Mouse (Mus musculus) small intestine, adult 2 months (tissue): Measurements from ENCODE around the gene Yipf1. TPM values are rescaled to one million over a fixed set of nuclear protein-coding genes. Genes with fewer than 3 reads are reported as not detected.

Source experiments
- H3K27ac ChIP-seq: fragments of 200-500 bp; 2 replicates; pipeline ENCODE4 v1.5.1; 2012; ENCODE audit warnings: low read depth, low read length, control low read depth, inconsistent platforms; ENCODE audit not compliant: insufficient read depth
- H3K27me3 ChIP-seq: fragments of 200-500 bp; 2 replicates; pipeline ENCODE4 v1.6.1; 2012; ENCODE audit warnings: mild to moderate bottlenecking, moderate library complexity, low read length, inconsistent platforms; ENCODE audit not compliant: control insufficient read depth, insufficient read depth
- H3K36me3 ChIP-seq: fragments of 200-500 bp; 2 replicates; pipeline ENCODE4 v1.6.1; 2012; ENCODE audit warnings: mild to moderate bottlenecking, low read length, control low read depth, inconsistent platforms; ENCODE audit not compliant: control insufficient read depth, insufficient read depth
- H3K4me1 ChIP-seq: fragments of 200-500 bp; 2 replicates; pipeline ENCODE4 v1.6.1; 2012; ENCODE audit warnings: low read length, inconsistent platforms, mixed read lengths; ENCODE audit not compliant: control insufficient read depth, insufficient read depth, insufficient read length
- H3K4me3 ChIP-seq: fragments of 200-500 bp; 2 replicates; pipeline ENCODE4 v1.5.1; 2012; ENCODE audit warnings: low read depth, mild to moderate bottlenecking, control low read depth, inconsistent platforms, low read length, moderate library complexity
- CTCF ChIP-seq: fragments of 200-500 bp; IDR thresholded peaks from 2 replicates; pipeline ENCODE4 v1.5.1; 2012; ENCODE audit warnings: low read depth, mild to moderate bottlenecking, control low read depth, inconsistent platforms, low read length, moderate library complexity, mixed read lengths; ENCODE audit not compliant: insufficient replicate concordance, insufficient read length; ENCODE audit errors: extremely low read depth
- POLR2A ChIP-seq: fragments of 200-500 bp; IDR thresholded peaks from 2 replicates; pipeline ENCODE4 v1.6.1; 2012; ENCODE audit warnings: low read depth, mild to moderate bottlenecking, control low read depth, inconsistent platforms, low read length, moderate library complexity
- WGBS: fragments of 180-500 bp; shearing (Covaris S2); methylation state at CpG from one replicate; pipeline ENCODE4 v1.1.7; 2018; 5-methylcytosine and 5-hydroxymethylcytosine counted together
- polyA plus RNA-seq: library from polyadenylated mRNA; depleted of rRNA; stranded (reverse); fragments of >200 nt; gene quantifications from 2 replicates; pipeline ENCODE4 v1.2.3, GENCODE M21; 2012

Gene Yipf1
- polyA plus RNA-seq, 1 experiment: 59.3 TPM

DNA sequence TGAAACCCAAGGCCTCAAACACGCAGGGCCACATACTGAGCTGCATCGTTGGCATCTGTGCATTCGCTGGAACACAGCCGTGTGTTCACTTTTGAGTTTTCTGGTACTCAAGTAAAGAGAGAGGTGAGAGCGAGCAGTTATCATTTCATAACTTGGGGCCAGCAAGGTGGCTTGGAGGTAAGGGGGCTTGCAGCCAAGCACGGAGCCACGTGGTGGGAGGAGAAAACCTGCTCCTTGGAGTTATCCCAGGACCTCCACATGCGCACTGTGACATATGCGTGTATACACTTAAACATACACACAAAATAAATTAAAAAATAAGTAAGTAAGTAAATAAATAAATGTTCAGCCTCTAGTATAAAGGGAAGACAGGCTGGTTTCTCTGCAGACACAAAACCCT lies 11.9 kb upstream of the Yipf1 start:
- TF ChIP-seq POLR2A (no peak), CTCF (no peak)

DNA sequence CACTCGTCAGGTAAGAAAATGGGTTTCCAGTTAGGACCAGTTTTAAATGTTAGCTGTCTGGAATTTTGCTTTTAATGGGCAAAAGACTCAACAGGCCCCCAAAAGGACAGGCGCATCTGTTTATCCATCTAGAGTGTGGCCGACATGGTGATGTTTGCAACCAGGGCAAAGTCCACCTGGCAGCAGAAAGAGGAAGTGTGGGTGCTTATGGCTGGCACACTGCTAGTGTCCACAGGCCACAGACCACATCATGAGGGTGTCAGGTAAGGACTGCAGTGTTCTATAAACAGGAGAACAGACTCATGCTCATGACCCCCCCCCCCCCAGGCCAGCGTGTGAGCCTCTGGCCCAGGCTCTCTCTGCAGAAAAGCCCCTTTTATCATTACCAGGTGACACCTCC lies 11.3 kb upstream of the Yipf1 start:
- H3K4me1 ChIP-seq: peaks cover 42% of the 10 kb centered on the region
- no peaks in the 10 kb centered on the region for H3K27me3 ChIP-seq
- H3K4me3 ChIP-seq: no peak overlapping the region
- 26% methylated on average over 4 of the region's 4 CpGs for WGBS
- H3K36me3 ChIP-seq: no peaks in the 10 kb centered on the region
- TF ChIP-seq CTCF (no peak), POLR2A (no peak)
- H3K27ac ChIP-seq: peak overlapping the region; percentile 92

More for the DNA sequence above, 11.9 kb upstream of the Yipf1 start:
- WGBS: 83% methylated on average over 9 of the region's 9 CpGs
- H3K4me1 ChIP-seq: peaks cover 42% of the 10 kb centered on the region
- no peaks in the 10 kb centered on the region for H3K27me3 ChIP-seq
- no peak overlapping the region for H3K4me3 ChIP-seq
- H3K36me3 ChIP-seq: no peaks in the 10 kb centered on the region
- peak overlapping the region; percentile 64 for H3K27ac ChIP-seq

DNA sequence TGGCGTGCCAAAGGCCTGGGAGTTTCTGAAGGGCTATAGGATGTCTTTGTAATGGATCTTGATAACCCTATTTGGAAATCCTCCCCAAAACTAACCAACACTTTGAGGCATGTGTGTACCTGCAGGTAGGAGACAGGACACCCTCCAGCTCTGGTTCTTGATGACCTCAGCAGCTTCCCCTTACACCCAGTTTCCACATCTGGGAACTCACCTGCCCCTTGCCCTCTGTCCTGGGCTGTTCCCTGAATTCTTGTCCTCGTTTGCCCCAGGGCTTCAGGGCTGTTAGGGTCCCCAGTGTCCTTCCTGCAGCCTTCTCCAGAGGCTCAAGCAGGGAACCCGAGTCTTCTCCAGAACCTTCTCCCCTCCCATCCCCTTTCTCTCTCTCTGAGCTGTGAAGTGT lies 10.6 kb upstream of the Yipf1 start:
- Histone ChIP-seq H3K27me3 (no peaks in the 10 kb centered on the region), H3K36me3 (no peaks in the 10 kb centered on the region), H3K4me3 (no peak overlapping the region), H3K27ac (peak overlapping the region; percentile 92), H3K4me1 (peaks cover 39% of the 10 kb centered on the region)
- 33% methylated on average over 3 of the region's 3 CpGs for WGBS
- TF ChIP-seq CTCF (no peak), POLR2A (no peak)

DNA sequence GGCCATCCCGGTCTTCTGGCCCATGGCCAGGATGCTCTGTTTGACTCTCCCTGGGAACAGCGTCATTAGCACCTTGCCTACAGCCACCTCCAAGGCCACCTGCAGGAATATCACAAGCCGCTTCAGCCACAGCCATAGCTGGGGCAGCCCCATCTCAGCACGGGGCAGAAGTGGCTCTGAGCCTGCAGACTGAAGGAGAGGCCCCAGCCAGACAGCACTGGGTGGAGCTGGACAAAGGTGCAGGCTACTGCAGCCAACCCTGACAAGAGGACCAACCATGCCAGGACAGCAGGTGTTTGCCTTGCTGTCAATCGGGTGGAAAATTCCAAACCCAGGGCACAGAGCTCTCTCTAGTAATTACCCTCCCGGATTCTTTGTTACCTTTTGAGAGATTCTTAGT lies 7.2 kb upstream of the Yipf1 start, which contains the start of gene Dio1:
Gene Dio1 (minus strand): TSS at position 204 of the 400 bp plus-strand sequence.
- peaks cover 19% of the 10 kb centered on the region; the same call in 1 of the 2 replicates for H3K4me1 ChIP-seq
- peak within 1 kb of the TSS; percentile 27; the same call in 1 of the 2 replicates for H3K27ac ChIP-seq
- H3K4me3 ChIP-seq: peak within 1 kb of the TSS; percentile 67
- no peaks in the 10 kb centered on the region for H3K36me3 ChIP-seq
- TF ChIP-seq POLR2A: peak; percentile 54; the same call in 1 of the 2 replicates
- TF ChIP-seq CTCF: no peak
- H3K27me3 ChIP-seq: no peaks in the 10 kb centered on the region
- 22% methylated on average over 6 of the region's 6 CpGs for WGBS

DNA sequence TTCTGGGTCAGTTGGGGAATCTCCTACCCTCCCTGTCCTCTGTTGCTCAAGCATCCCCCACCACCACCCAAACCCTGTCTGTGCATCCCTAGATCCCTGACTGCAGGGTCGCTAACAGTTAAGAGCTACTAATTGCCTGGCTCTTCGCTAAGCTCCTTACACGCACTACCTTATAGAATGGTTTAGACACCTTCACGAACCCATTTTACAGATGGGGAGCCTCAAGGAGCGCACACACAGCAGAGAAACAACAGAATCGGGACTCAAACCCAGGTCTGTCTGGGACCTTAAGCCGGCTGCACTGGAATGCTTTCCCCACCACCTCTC lies 279 bp downstream of the Yipf1 start:
- Histone ChIP-seq H3K36me3 (peaks cover 12% of the 10 kb centered on the region), H3K27me3 (no peaks in the 10 kb centered on the region), H3K27ac (peak overlapping the region; percentile 79), H3K4me3 (peak overlapping the region; percentile 83), H3K4me1 (peaks cover 5% of the 10 kb centered on the region; the same call in 1 of the 2 replicates)
- TF ChIP-seq CTCF (no peak), POLR2A (no peak)
- WGBS: 3% methylated on average over 7 of the region's 7 CpGs

DNA sequence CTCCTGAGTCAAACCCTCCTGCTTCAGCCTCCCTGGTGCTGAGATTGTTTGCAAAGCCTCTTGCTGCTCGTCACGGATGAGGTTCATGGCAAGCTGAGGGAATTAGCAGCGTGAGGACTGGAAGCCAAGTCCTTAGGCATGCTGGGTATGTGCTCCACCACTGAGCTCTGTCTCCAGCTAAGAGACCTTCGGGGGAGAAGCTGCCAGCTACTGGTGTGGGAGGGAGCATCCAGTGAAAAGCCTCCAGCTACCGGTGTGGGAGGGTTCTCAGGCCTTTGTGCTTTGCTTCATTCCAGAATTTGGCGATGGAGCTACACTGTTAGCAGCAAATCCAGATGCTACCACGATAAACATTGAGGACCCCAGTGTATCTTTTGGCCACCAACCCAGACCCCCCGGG lies 4.5 kb downstream of the Yipf1 start:
- Histone ChIP-seq H3K4me3 (no peak overlapping the region), H3K36me3 (peaks cover 27% of the 10 kb centered on the region), H3K4me1 (peaks cover 20% of the 10 kb centered on the region; the same call in 1 of the 2 replicates), H3K27ac (no peak overlapping the region), H3K27me3 (no peaks in the 10 kb centered on the region)
- 84% methylated on average over 8 of the region's 8 CpGs for WGBS
- TF ChIP-seq POLR2A: no peak
- no peak for TF ChIP-seq CTCF

DNA sequence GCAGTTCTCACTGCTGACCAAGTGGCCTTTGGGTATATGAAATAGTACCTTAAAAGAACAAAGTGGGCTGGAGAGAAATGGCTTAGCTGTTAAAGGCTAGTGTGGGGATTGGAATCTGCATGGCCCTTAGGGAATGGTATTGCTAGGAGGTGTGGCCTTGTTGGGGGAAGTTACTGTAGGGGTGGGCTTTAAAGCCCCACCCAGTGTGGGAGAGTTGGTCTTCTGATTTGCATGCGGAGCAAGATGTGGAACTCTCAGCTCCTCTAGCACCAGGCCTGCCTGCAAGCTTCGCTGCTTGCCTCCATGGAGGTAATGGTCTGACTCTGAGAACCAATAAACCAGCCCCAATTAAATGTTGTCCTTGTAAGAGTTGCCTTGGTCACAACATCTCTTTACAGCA lies 6.9 kb downstream of the Yipf1 start:
- Histone ChIP-seq H3K4me3 (no peak overlapping the region), H3K27me3 (no peaks in the 10 kb centered on the region), H3K27ac (peak overlapping the region; percentile 47), H3K4me1 (peaks cover 17% of the 10 kb centered on the region; the same call in 1 of the 2 replicates), H3K36me3 (peaks cover 39% of the 10 kb centered on the region)
- TF ChIP-seq POLR2A (no peak), CTCF (no peak)
- WGBS: 87% methylated on average over 2 of the region's 2 CpGs

DNA sequence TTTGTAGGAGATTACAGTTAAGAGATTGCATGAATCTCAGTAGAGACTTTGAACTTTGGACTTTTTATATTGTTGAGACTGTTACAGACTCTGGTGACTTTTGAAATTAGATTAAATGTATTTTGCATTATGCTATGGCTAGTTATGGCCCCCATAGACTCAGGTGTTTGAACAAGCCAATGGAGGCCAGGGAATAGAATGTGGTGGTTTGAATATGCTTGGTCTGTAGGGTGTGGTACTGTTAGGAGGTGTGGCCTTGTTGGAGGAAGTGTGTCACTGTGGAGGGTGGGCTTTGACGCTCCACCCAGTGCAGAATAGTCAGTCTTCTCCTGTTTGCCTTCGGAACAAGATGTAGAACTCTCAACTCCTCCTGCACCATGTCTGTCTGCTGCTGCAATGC lies 8.9 kb downstream of the Yipf1 start:
- TF ChIP-seq CTCF (no peak), POLR2A (no peak)
- WGBS: 76% methylated on average over 2 of the region's 2 CpGs
- Histone ChIP-seq H3K36me3 (peaks cover 39% of the 10 kb centered on the region), H3K27me3 (no peaks in the 10 kb centered on the region), H3K27ac (peak overlapping the region; percentile 87), H3K4me3 (no peak overlapping the region), H3K4me1 (peaks cover 23% of the 10 kb centered on the region; the same call in 1 of the 2 replicates)
